Mouse (Mus musculus) midbrain, embryonic 16.5 days (tissue): ENCODE results near the gene Kmt5b. TPM values are rescaled to one million over a fixed set of nuclear protein-coding genes. Genes with fewer than 3 reads are reported as not detected.

Experiments
- ATAC-seq: fragments of 200-750 bp; cut with Nextera tagmentation; 2 replicates; pipeline ENCODE4 v1.8.0; 2017; ENCODE audit warnings: moderate TSS enrichment
- H3K27ac ChIP-seq: fragments of 300-500 bp; sonication (generic); 2 replicates; pipeline ENCODE4 v1.5.1; 2014; ENCODE audit warnings: mild to moderate bottlenecking, low read length, mixed read lengths
- H3K27me3 ChIP-seq: fragments of 300-500 bp; sonication (generic); 2 replicates; pipeline ENCODE4 v1.6.1; 2014; ENCODE audit warnings: low read depth, low read length, mixed read lengths; ENCODE audit not compliant: control insufficient read depth, insufficient read depth
- H3K36me3 ChIP-seq: fragments of 300-500 bp; sonication (generic); 2 replicates; pipeline ENCODE4 v1.6.1; 2014; ENCODE audit warnings: mild to moderate bottlenecking, low read length, moderate library complexity, mixed read lengths; ENCODE audit not compliant: control insufficient read depth, insufficient read depth
- H3K4me1 ChIP-seq: fragments of 300-500 bp; sonication (generic); 2 replicates; pipeline ENCODE4 v1.6.1; 2014; ENCODE audit warnings: mild to moderate bottlenecking, low read length, mixed read lengths; ENCODE audit not compliant: control insufficient read depth, insufficient read depth
- H3K4me2 ChIP-seq: fragments of 300-500 bp; sonication (generic); 2 replicates; pipeline ENCODE4 v1.6.1; 2014; ENCODE audit warnings: mild to moderate bottlenecking, low read length, mixed read lengths
- H3K4me3 ChIP-seq: fragments of 300-500 bp; sonication (generic); 2 replicates; pipeline ENCODE4 v1.5.1; 2014; ENCODE audit warnings: low read depth, mild to moderate bottlenecking, low read length, moderate library complexity, mixed read lengths
- H3K9ac ChIP-seq: fragments of 300-500 bp; sonication (generic); 2 replicates; pipeline ENCODE4 v1.6.1; 2014; ENCODE audit warnings: low read depth, low read length, mixed read lengths
- H3K9me3 ChIP-seq: fragments of 300-500 bp; sonication (generic); replicated peaks from 2 replicates; pipeline ENCODE4 v1.6.1; 2014; ENCODE audit warnings: mild to moderate bottlenecking, low read length, mixed read lengths; ENCODE audit not compliant: control insufficient read depth, poor library complexity, severe bottlenecking
- WGBS: fragments of 180-500 bp; shearing (Covaris S2); extraction: QIAGEN DNeasy Blood & Tissue Kit; methylation state at CpG from one replicate; pipeline ENCODE4 v1.1.7; 2014; 5-methylcytosine and 5-hydroxymethylcytosine counted together
- polyA plus RNA-seq: library from polyadenylated mRNA; unstranded; fragments of >200 nt; fragmentation: Nextera tagmentation; extraction: Ambion mirVana; gene quantifications from 2 replicates; pipeline ENCODE4 v1.2.1, GENCODE M21; 2015

Kmt5b gene
- polyA plus RNA-seq, 1 experiment from 2014 or later = 50.3 TPM

DNA sequence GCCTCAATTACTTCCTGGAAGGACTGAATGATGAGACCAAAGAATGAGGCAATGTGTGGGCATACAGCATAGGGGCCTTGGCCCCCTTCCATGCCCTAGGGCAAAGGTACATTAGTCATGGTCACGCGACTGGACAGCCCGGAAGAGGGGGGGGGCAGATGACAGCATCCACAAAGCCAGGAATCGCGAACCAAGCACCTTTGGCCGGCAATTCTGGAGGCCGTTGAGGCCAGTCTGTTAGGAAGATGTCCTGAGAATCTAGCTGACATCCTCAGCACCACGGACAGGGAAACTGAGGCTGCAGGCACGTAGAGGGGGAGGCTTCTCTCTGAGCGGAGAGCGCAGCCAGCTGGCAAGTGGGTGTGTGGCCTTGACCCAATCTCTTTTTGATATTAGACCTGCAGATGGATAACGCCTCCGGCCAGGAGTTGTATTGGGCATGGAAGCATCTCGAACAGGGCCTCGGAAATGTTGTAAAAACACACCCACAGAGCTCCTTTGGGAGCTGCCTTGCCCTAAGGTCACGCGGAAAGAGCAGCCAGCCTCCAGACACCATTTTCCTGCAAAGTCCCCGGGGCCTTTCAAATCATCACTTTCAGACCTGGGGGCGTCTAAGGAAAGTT, 83.7 kb downstream of the Kmt5b start:
- Histone ChIP-seq H3K36me3 (no peaks in the 10 kb centered on the region), H3K4me1 (peaks cover 27% of the 10 kb centered on the region), H3K4me2 (peak overlapping the region; percentile 61), H3K9ac (peak overlapping the region; percentile 47), H3K27me3 (no peaks in the 10 kb centered on the region), H3K9me3 (no peaks in the 10 kb centered on the region), H3K27ac (peak overlapping the region; percentile 66; the same call in 1 of the 2 replicates), H3K4me3 (peak overlapping the region; percentile 86)
- 6% methylated on average over 19 of the region's 19 CpGs for WGBS
- no peak; the same call in 1 of the 2 replicates for ATAC-seq

DNA sequence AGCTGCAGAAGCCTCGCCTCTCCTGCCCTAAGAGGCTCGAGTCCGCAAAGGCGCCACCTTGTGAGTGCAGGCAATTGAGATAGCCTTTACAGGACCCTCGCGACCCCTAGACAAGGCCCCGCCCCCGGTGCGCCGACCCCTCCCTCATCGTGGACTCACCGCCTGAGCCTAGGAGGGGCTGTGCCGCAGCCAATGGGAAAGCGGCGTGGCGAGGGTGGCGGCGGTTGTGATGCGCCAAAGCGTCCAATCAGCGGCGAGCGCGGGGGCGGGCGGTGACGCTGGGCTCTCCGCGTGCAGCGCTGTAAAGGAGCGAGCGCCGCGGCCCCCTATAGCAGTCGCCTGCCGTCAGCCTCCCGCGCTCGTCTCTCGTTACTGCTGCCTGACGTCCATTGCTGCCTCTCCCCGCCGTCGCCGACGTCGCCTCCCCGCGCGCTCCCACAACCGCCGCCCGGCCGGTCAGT, 84.3 kb downstream of the Kmt5b start, which contains the start of gene Chka:
Gene Chka (plus strand): TSS at position 272 of the 461 bp plus-strand sequence.
- Histone ChIP-seq H3K36me3 (no peaks in the 10 kb centered on the region), H3K4me1 (peaks cover 30% of the 10 kb centered on the region), H3K27me3 (no peaks in the 10 kb centered on the region), H3K27ac (peak within 1 kb of the TSS; percentile 97), H3K9ac (peak within 1 kb of the TSS; percentile 91), H3K4me3 (peak within 1 kb of the TSS; percentile 86), H3K9me3 (no peaks in the 10 kb centered on the region), H3K4me2 (peak within 1 kb of the TSS; percentile 61)
- peak; percentile 99 for ATAC-seq
- WGBS = under 1% methylated on average over 40 of the region's 54 CpGs

DNA sequence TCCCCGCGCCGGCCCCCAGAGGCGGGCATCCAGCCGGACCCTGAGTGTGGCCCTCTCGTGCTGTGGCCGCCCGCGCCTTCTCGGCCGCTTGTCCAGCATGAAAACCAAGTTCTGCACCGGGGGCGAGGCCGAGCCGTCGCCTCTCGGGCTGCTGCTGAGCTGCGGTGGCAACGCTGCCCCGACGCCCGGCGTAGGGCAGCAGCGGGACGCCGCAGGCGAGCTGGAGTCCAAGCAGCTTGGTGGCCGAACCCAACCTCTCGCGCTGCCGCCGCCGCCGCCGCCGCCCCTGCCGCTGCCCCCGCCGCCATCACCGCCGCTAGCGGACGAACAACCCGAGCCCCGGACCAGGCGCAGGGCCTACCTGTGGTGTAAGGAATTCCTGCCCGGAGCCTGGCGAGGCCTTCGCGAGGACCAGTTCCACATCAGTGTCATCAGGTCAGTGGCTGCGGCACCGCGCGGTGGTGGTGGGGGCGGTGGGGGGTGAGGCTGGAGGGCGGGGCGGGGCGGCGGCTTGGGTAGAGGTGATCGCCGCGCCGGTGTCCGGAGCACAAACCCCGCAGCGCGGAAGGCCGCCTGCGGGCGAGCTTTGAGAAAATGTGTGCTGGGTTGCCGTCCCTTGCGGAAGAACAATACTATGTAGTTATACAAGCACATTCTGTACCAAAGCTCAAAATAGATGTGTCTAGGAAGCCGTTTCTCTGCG, 84.9 kb downstream of the Kmt5b start:
- H3K4me2 ChIP-seq = peak overlapping the region; percentile 61
- H3K36me3 ChIP-seq = no peaks in the 10 kb centered on the region
- H3K9me3 ChIP-seq = no peaks in the 10 kb centered on the region
- peaks cover 30% of the 10 kb centered on the region for H3K4me1 ChIP-seq
- H3K27ac ChIP-seq = peak overlapping the region; percentile 97
- peak overlapping the region; percentile 86 for H3K4me3 ChIP-seq
- peak overlapping the region; percentile 91 for H3K9ac ChIP-seq
- no peaks in the 10 kb centered on the region for H3K27me3 ChIP-seq
- WGBS = under 1% methylated on average over 69 of the region's 74 CpGs
- no peak; the same call in 1 of the 2 replicates for ATAC-seq

DNA sequence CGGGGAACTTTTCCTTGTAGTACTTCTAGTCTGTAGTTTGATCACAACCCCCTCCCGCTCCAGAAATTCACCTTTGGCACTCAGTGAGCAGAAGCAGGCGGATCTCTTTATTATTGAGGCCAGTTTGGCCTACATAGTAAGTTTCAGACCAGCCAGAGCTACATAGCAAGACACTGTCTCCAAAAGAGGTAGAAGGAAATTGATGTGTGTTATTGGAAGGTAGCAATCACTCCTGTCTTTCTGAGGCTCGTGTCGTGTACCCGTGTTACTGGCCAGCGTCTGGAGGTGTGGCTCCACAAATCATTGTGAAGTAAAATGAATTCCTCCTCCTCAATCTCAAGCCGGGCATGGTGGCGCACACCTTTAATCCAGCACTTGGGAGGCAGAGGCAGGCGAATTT, 85.9 kb downstream of the Kmt5b start:
- Histone ChIP-seq H3K9me3 (no peaks in the 10 kb centered on the region), H3K9ac (no peak overlapping the region), H3K36me3 (no peaks in the 10 kb centered on the region), H3K4me1 (peaks cover 33% of the 10 kb centered on the region), H3K4me3 (peak overlapping the region; percentile 86), H3K27me3 (no peaks in the 10 kb centered on the region), H3K27ac (no peak overlapping the region), H3K4me2 (peak overlapping the region; percentile 61)
- WGBS = 94% methylated on average over 10 of the region's 10 CpGs
- no peak for ATAC-seq

DNA sequence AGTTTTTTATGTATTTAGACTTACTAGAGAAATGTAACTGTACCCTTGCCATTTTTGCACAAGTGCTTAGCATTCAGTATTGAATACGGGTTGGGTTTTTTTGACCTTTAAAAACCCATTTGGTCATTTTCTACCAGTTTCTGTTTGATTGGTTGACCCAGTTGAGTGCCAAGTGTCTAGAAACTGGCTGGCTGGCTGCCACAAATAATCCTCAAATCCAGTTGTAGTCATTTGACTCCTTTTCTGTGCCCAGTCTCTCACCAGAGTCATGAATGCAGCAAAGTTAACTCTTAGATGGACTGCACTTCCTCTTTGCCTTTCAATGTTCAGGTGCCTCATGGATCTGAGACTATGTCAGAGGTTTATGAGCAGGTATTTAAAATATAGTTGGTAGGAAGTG, 86.7 kb downstream of the Kmt5b start:
- H3K4me3 ChIP-seq = no peak overlapping the region
- no peaks in the 10 kb centered on the region for H3K27me3 ChIP-seq
- no peak overlapping the region for H3K9ac ChIP-seq
- no peaks in the 10 kb centered on the region for H3K9me3 ChIP-seq
- H3K4me1 ChIP-seq = peaks cover 33% of the 10 kb centered on the region
- no peak overlapping the region for H3K27ac ChIP-seq
- no peak for ATAC-seq
- H3K4me2 ChIP-seq = peak overlapping the region; percentile 61; the same call in 1 of the 2 replicates
- 92% methylated on average over 1 of the region's 1 CpGs for WGBS
- no peaks in the 10 kb centered on the region for H3K36me3 ChIP-seq

DNA sequence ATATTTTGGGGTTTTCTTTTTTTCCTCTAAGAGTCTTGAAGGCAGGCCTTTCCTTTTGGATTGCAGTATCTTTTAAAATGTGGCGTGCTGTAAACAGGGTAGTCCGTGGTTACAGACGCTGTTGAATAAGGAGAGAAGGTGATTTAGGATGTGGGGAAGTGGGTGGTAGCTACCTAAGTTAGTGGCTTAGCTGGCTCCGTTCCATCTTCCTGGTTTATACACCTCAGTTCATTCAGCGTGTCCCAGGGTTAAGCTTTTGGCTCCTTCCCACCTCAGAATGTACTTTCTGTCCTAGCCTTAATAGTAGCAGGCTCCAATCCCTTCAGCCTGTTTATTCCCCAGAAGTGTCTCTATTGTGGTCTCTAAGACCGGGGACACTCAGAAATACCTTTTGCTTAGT, 87.9 kb downstream of the Kmt5b start:
- Histone ChIP-seq H3K4me1 (peaks cover 33% of the 10 kb centered on the region), H3K36me3 (no peaks in the 10 kb centered on the region), H3K27ac (peak overlapping the region; percentile 59), H3K9ac (no peak overlapping the region), H3K27me3 (no peaks in the 10 kb centered on the region), H3K4me3 (no peak overlapping the region), H3K4me2 (peak overlapping the region; percentile 13; the same call in 1 of the 2 replicates), H3K9me3 (no peaks in the 10 kb centered on the region)
- no peak for ATAC-seq
- 69% methylated on average over 6 of the region's 6 CpGs for whole genome bisulfite sequencing

DNA sequence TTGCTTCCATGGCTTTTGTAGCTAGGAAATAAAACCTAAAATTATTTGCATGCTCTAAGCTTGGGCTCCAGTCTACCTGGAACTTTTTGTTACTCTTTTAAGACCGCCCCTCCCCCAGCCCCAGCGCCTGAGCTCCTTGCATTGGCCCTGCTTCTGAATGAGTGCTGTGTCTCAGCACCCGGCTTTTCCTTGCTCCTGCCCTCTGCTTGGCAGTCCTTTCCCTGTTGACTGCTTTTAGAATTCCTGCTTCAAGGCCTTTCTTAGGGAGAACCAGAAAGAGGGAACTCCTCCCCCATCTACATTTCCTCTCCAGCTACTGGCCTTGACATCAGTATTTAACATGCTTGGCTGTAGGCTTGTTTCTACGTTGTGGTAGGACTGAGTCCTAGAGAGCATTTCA, 88.4 kb downstream of the Kmt5b start:
- peaks cover 33% of the 10 kb centered on the region for H3K4me1 ChIP-seq
- H3K4me3 ChIP-seq = no peak overlapping the region
- peak overlapping the region; percentile 59 for H3K27ac ChIP-seq
- H3K9me3 ChIP-seq = no peaks in the 10 kb centered on the region
- 21% methylated on average over 4 of the region's 4 CpGs for WGBS
- H3K4me2 ChIP-seq = peak overlapping the region; percentile 13; the same call in 1 of the 2 replicates
- H3K9ac ChIP-seq = no peak overlapping the region
- no peaks in the 10 kb centered on the region for H3K36me3 ChIP-seq
- ATAC-seq = no peak
- no peaks in the 10 kb centered on the region for H3K27me3 ChIP-seq

DNA sequence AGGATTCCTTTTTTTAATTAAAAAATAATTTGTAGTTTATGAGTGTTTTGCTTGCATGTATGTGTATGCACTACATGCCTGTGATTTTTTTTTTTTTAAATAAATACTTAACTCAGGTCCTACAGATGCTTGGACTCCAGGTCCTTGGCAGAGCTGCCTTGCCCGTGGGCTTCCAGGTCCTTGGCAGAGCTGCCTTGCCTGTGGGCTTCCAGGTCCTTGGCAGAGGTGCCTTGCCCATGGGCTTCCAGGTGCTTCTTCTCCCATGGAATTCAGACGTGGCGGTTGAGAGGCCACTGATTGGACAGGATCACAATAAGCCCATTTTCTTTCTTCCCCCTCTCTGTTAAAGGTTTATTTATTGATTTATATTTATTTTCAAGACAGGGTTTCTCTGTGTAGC, 90.0 kb downstream of the Kmt5b start:
- H3K4me3 ChIP-seq = no peak overlapping the region
- H3K4me1 ChIP-seq = peaks cover 33% of the 10 kb centered on the region
- ATAC-seq = no peak
- H3K36me3 ChIP-seq = no peaks in the 10 kb centered on the region
- no peak overlapping the region for H3K4me2 ChIP-seq
- no peak overlapping the region for H3K9ac ChIP-seq
- H3K27ac ChIP-seq = no peak overlapping the region
- no peaks in the 10 kb centered on the region for H3K9me3 ChIP-seq
- WGBS = 83% methylated on average over 3 of the region's 3 CpGs
- H3K27me3 ChIP-seq = no peaks in the 10 kb centered on the region

DNA sequence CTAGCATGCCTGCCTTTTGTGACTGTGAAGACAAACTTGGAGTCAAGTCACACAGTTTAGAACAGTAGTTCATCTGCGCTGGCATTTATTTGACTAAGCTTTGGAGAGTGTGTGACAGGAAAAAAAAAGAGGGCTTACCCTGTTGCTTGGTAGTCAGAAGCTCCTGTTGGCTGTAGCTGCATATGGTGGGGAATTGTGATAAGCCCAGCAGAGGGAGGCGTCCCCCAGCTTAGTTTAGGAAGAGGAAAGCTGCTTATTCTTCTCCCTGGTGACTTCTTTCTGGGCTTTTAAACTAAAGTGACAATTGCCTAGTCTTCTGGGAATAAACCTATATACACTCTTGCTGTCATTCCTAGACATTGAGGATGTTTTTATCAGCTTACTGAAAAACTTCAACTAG, 95.5 kb downstream of the Kmt5b start:
- ATAC-seq = no peak
- Histone ChIP-seq H3K27ac (no peak overlapping the region), H3K27me3 (no peaks in the 10 kb centered on the region), H3K9ac (no peak overlapping the region), H3K4me1 (no peaks in the 10 kb centered on the region), H3K9me3 (no peaks in the 10 kb centered on the region), H3K36me3 (peaks cover 7% of the 10 kb centered on the region; the same call in 1 of the 2 replicates), H3K4me2 (no peak overlapping the region), H3K4me3 (no peak overlapping the region)
- 65% methylated on average over 2 of the region's 2 CpGs for WGBS
